Mouse (Mus musculus): ENCODE measurements at regions not wholly inside any gene's neighbourhood (a gene's known extent, or its start where the extent isn't known, plus 50 kb on each side); places are given as distances from the start of the nearest gene placed in this dataset.

DNA sequence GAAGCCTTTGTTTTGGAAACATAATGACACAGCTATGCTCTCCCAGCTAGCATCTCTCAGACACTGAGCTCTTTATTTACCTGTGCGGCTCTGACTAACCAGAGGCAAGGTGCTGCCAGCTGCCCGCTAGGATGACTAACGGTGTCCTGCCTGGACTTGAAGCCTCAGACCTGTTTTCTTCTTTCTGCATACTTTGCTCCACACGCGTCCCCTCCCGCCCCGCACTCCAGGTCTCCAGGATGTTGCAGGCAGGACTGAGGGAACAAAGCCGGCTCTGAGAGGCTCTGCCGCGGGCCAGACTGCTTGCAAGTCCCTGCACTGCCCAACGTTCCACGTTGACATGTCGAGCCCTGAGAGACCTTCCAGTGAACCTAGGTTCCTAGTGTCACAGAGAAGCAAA, 106.2 kb upstream of the Efcab1 start:
- no peak overlapping the region for H3K4me3 ChIP-seq (ENCODE audit: low read depth, low read length)
- 55% methylated on average over 13 of the region's 13 CpGs for WGBS
- H3K9ac ChIP-seq (ENCODE audit: low read length): no peak overlapping the region
- no peak overlapping the region for H3K4me2 ChIP-seq (ENCODE audit: low read depth, low read length, severe bottlenecking)
- H3K4me1 ChIP-seq (replicated peaks; ENCODE audit: control insufficient read depth, insufficient read depth, low read length): no peaks in the 10 kb centered on the region
- no peaks in the 10 kb centered on the region for H3K36me3 ChIP-seq (ENCODE audit: control insufficient read depth, insufficient read depth, low read length)
- H3K9me3 ChIP-seq (ENCODE audit: control insufficient read depth, low read length): no peaks in the 10 kb centered on the region
- H3K27me3 ChIP-seq (ENCODE audit: control insufficient read depth, insufficient read depth, low read length): no peaks in the 10 kb centered on the region
- ATAC-seq (replicated peaks; ENCODE audit: low FRiP score): no peak
- peak; percentile 53 for DNase-seq (ENCODE audit: low spot score)
- H3K27ac ChIP-seq (ENCODE audit: low read depth, low read length): no peak overlapping the region

GRCm38 (mm10) chr16:14827008-14827407, 79.4 kb upstream of the Efcab1 start:
- Histone ChIP-seq H3K4me2 (ENCODE audit: low read depth, low read length, severe bottlenecking) (no peak overlapping the region), H3K4me3 (ENCODE audit: low read depth, low read length) (no peak overlapping the region), H3K4me1 (replicated peaks; ENCODE audit: control insufficient read depth, insufficient read depth, low read length) (no peaks in the 10 kb centered on the region), H3K9me3 (ENCODE audit: control insufficient read depth, low read length) (no peaks in the 10 kb centered on the region), H3K9ac (ENCODE audit: low read length) (no peak overlapping the region), H3K36me3 (ENCODE audit: control insufficient read depth, insufficient read depth, low read length) (no peaks in the 10 kb centered on the region), H3K27me3 (ENCODE audit: control insufficient read depth, insufficient read depth, low read length) (no peaks in the 10 kb centered on the region), H3K27ac (ENCODE audit: low read depth, low read length) (no peak overlapping the region)
- ATAC-seq (replicated peaks; ENCODE audit: low FRiP score): no peak
- DNase-seq (ENCODE audit: low spot score): no peak
- 92% methylated on average over 3 of the region's 3 CpGs for WGBS

GRCm38 (mm10) chr16:14840786-14841185, 65.6 kb upstream of the Efcab1 start:
- no peak overlapping the region for H3K9ac ChIP-seq (ENCODE audit: low read length)
- DNase-seq (ENCODE audit: low spot score): no peak
- H3K27me3 ChIP-seq (ENCODE audit: control insufficient read depth, insufficient read depth, low read length): no peaks in the 10 kb centered on the region
- no peak overlapping the region for H3K27ac ChIP-seq (ENCODE audit: low read depth, low read length)
- H3K4me3 ChIP-seq (ENCODE audit: low read depth, low read length): no peak overlapping the region
- H3K36me3 ChIP-seq (ENCODE audit: control insufficient read depth, insufficient read depth, low read length): no peaks in the 10 kb centered on the region
- H3K9me3 ChIP-seq (ENCODE audit: control insufficient read depth, low read length): no peaks in the 10 kb centered on the region
- no peak overlapping the region for H3K4me2 ChIP-seq (ENCODE audit: low read depth, low read length, severe bottlenecking)
- H3K4me1 ChIP-seq (replicated peaks; ENCODE audit: control insufficient read depth, insufficient read depth, low read length): no peaks in the 10 kb centered on the region
- ATAC-seq (replicated peaks; ENCODE audit: low FRiP score): no peak
